Mouse (Mus musculus) lung, adult 18-20 months (tissue): Measurements from ENCODE around the gene Defb26.

Experiments used
- DNase-seq, 2 experiments: peaks; one replicate each; pipeline ENCODE4 v3.0.0; 2022; ENCODE audit warnings: mixed read lengths in 2 of 2

Gene Defb26

GRCm38 (mm10) chr2:152464570-152465150, 46.8 kb downstream of the Defb26 start, which contains the start of gene Defb23:
TSS of gene Defb23 (minus strand) at chr2:152464620.
- no peak for DNase-seq

- no peak for DNase-seq
Observed at GRCm38 (mm10) chr2:152459241-152459640, 52.3 kb downstream of the Defb26 start.
